ENCODE assay signal across 9 mouse cellular contexts in genomic region chr19:40267380-40267779, GRCm38 (mm10). TPM values are rescaled to one million over a fixed set of nuclear protein-coding genes. Genes with fewer than 3 reads are reported as not detected.
DNase-seq lines count a peak whose midpoint lies in the region; ATAC-seq and TF ChIP-seq lines count a peak whose summit lies in the region.
"Had no signal": no experiment of that assay in that cellular context is flagged by ENCODE, and none has a peak within 500 bp of the region (broad histone marks: within the 10 kb centered on the region; RNA-seq: fewer than 3 reads in every experiment).

No protein-coding gene starts in this region.

- H3K9ac ChIP-seq in liver, embryonic 14.5 days (replicated peaks), result no peak overlapping the region
- no peak overlapping the region for H3K9ac ChIP-seq in hindbrain, embryonic 14.5 days

- no peaks in the 10 kb centered on the region; the same call in 1 of the 2 replicates for H3K36me3 ChIP-seq in liver, embryonic 14.5 days (replicated peaks; ENCODE audit: control insufficient read depth, insufficient read depth, low read depth)
- no peaks in the 10 kb centered on the region for H3K36me3 ChIP-seq in hindbrain, embryonic 14.5 days (replicated peaks; ENCODE audit: control insufficient read depth, insufficient read depth)

- no peak overlapping the region for H3K27ac ChIP-seq in liver, embryonic 14.5 days
- H3K27ac ChIP-seq in hindbrain, embryonic 14.5 days, result no peak overlapping the region
- no peak overlapping the region for H3K27ac ChIP-seq in layer of hippocampus, adult 2 months

- WGBS in liver, embryonic 14.5 days (ENCODE audit: insufficient replicate concordance), result 42% methylated on average over 1 of the region's 1 CpGs
- WGBS in hindbrain, embryonic 14.5 days, result 94% methylated on average over 1 of the region's 1 CpGs

- peak overlapping the region; percentile 24 for H3K4me2 ChIP-seq in liver, embryonic 14.5 days (ENCODE audit: low read depth)
- H3K4me2 ChIP-seq in hindbrain, embryonic 14.5 days (replicated peaks), result no peak overlapping the region

- no peaks in the 10 kb centered on the region for H3K9me3 ChIP-seq in liver, embryonic 14.5 days (ENCODE audit: control insufficient read depth, low read length)
- no peaks in the 10 kb centered on the region for H3K9me3 ChIP-seq in hindbrain, embryonic 14.5 days (ENCODE audit: control insufficient read depth, low read length)

- TF ChIP-seq CTCF in liver, embryonic 14.5 days (IDR thresholded peaks at IDR 0.05; ENCODE audit: low read depth), result no peak
- no peak for TF ChIP-seq CTCF in layer of hippocampus, adult 2 months (conservative IDR thresholded peaks at IDR 0.05)

- peak; percentile 75 for DNase-seq in CD4-positive helper T cell, adult 2 months (ENCODE audit: low read depth, low spot score)
- peak; percentile 46 for DNase-seq in c-Kit-positive CD71-positive TER-119-negative erythroid progenitor cells, embryonic 14.5 days (ENCODE audit: low read depth)
- peak in 2 of 3 experiments; percentile 34 to 37 for DNase-seq in liver, embryonic 14.5 days (ENCODE audit: low read depth in 3 of 3, low spot score in 3 of 3)
- peak; percentile 79 for DNase-seq in naive thymus-derived CD4-positive, alpha-beta T cell, adult 2 months (ENCODE audit: low read depth)
- DNase-seq in layer of hippocampus, postnatal 25 days (ENCODE audit: extremely low spot score in 1 of 2, low spot score in 1 of 2), result no peak
- DNase-seq in hindbrain, embryonic 14.5 days (ENCODE audit: low spot score), result no peak
- no peak for DNase-seq in adrenal gland, adult 18-20 months (ENCODE audit: low spot score in 2 of 2)
- DNase-seq in layer of hippocampus, adult 2 months (ENCODE audit: low spot score in 2 of 2), result no peak
- DNase-seq: cerebellum, adult 8-10 months had no signal

- H3K27me3 ChIP-seq in liver, embryonic 14.5 days (ENCODE audit: control insufficient read depth, insufficient read depth, low read length), result peaks cover 6% of the 10 kb centered on the region
- peaks cover 31% of the 10 kb centered on the region for H3K27me3 ChIP-seq in hindbrain, embryonic 14.5 days (ENCODE audit: control insufficient read depth, insufficient read depth, low read length)

- no peak for TF ChIP-seq EP300 in liver, embryonic 14.5 days (IDR thresholded peaks at IDR 0.05; ENCODE audit: low read depth)

- peaks cover 5 to 13% of the 10 kb centered on the region in 2 experiments; a peak in 3 of 4 replicates for H3K4me1 ChIP-seq in liver, embryonic 14.5 days (replicated peaks; ENCODE audit: control insufficient read depth in 2 of 2, insufficient read depth in 2 of 2, low read length in 1 of 2)
- H3K4me1 ChIP-seq in hindbrain, embryonic 14.5 days (replicated peaks; ENCODE audit: control insufficient read depth, insufficient read depth, low read length), result peaks cover 6% of the 10 kb centered on the region; the same call in 1 of the 2 replicates

- H3K4me3 ChIP-seq in liver, embryonic 14.5 days (ENCODE audit: insufficient read depth in 1 of 2, low read depth in 2 of 2, low read length in 2 of 2), result no peak overlapping the region
- no peak overlapping the region for H3K4me3 ChIP-seq in hindbrain, embryonic 14.5 days (replicated peaks; ENCODE audit: low read length)
- H3K4me3 ChIP-seq in layer of hippocampus, adult 2 months, result no peak overlapping the region

- ATAC-seq in liver, embryonic 14.5 days (ENCODE audit: insufficient read depth), result no peak
- no peak for ATAC-seq in hindbrain, embryonic 14.5 days (ENCODE audit: low FRiP score)

RNA-seq across cellular contexts. Expression of gene Pdlim1, which starts 4.3 kb away (rescaled TPM):
- polyA plus RNA-seq in liver, embryonic 14.5 days (2012; rRNA removed), result 14.2 and 31.4 TPM in 2 replicates
- polyA plus RNA-seq in liver, embryonic 14.5 days (2014; fragmentation: Nextera tagmentation; extraction: Ambion mirVana), result 70.7 and 73.9 TPM in 2 replicates
- total RNA-seq in layer of hippocampus, postnatal 25 days (2021), result 10 to 100 TPM; 13.1 to 14.3 TPM
- 9.0 and 9.4 TPM in 2 replicates for polyA plus RNA-seq in hindbrain, embryonic 14.5 days (2014; fragmentation: Nextera tagmentation; extraction: Ambion mirVana)
- total RNA-seq in adrenal gland, adult 18-20 months (2021), result 10 to 100 TPM; 19.0 to 22.4 TPM
- total RNA-seq in layer of hippocampus, adult 2 months (2021), result 10 to 100 TPM; 10.9 to 13.2 TPM

Comparison
In these comparisons a context has a peak if more than half of its experiments do, and no peak if none do; other contexts are left out.
1. DNase-seq: peak in CD4-positive helper T cell, adult 2 months (single experiment), c-Kit-positive CD71-positive TER-119-negative erythroid progenitor cells, embryonic 14.5 days (single experiment), liver, embryonic 14.5 days (2 of 3) and naive thymus-derived CD4-positive, alpha-beta T cell, adult 2 months (single experiment); none in layer of hippocampus, postnatal 25 days (0 of 2), hindbrain, embryonic 14.5 days (single experiment), adrenal gland, adult 18-20 months (0 of 2) and layer of hippocampus, adult 2 months (0 of 2).